Mouse (Mus musculus): ENCODE data around the gene Ubox5. TPM values are rescaled to one million over a fixed set of nuclear protein-coding genes. Genes with fewer than 3 reads are reported as not detected.
A peak's percentile ranks its signal among the peaks of the same experiment; 100 is the strongest.

Ubox5 gene
- polyA plus RNA-seq, 1 experiment from 2014 or later, result 22.0 TPM

DNA sequence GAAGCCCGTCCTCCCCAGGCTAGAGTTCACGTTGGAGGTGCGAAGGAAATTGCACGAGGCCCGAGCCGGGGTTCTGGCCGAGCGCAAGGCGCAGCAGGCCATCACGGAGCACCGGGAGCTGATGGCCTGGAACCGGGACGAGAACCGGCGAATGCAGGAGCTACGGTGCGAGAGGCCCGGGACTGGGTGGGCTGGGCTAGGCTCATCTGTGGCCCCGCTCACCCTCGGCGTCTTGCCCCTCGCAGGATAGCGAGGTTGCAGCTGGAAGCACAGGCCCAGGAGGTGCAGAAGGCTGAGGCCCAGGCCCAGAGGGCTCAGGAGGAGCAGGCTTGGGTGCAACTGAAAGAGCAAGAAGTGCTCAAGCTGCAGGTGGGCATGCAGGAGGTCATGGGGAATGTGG is 65.8 kb downstream of the Ubox5 start:
- under 1% methylated on average over 23 of the region's 23 CpGs for WGBS
- Histone ChIP-seq H3K36me3 (replicated peaks) (peaks cover 29% of the 10 kb centered on the region), H3K4me3 (peak overlapping the region; percentile 89), H3K27ac (peak overlapping the region; percentile 86), H3K9me3 (no peaks in the 10 kb centered on the region), H3K4me1 (peaks cover 28% of the 10 kb centered on the region), H3K27me3 (ENCODE audit: poor library complexity, severe bottlenecking) (no peaks in the 10 kb centered on the region)
- DNase-seq (ENCODE audit: extremely low spot score, low spot score), result peak; percentile 37

DNA sequence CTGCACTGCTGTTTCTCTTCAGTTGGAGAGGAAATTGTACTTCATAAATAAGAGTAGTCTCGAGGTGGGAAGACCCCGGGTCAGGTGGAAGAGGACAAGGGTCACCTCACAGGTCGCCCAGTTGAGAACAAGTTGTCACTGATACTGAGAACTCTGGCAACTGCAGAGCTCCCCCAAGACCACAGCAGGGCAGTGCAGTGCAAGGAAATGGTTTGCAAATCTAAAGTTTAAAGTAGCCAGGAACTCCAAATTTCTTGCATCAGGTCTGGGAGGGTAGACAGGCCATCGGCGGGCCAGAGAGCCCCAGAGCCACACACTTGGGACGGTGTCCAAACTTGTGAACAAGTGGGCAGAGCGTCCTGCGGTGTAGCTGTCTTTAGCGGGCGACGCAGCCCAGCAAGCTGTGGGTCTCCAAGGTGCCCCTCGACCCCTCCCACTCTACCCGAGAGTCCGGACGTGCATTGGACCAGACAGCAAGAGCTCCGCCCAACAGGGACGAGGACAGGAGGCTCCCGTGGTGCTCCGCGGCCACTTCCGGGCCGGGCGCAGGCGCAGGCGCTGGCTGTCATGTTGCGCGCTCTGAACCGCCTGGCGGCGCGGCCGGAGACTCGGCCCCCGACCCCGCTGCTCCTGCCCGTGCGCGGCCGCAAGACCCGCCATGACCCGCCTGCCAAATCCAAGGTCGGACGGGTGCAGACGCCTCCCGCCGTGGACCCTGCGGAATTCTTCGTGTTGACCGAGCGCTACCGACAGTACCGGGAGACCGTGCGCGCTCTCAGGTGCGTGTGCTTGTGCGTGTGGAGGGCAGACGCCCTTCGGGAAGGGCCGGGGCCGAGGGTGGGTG is 66.4 kb downstream of the Ubox5 start, which contains the start of gene Mrps26:
Gene Mrps26 (plus strand): TSS at position 531 of the 844 bp plus-strand sequence.
- under 1% methylated on average over 61 of the region's 61 CpGs for WGBS
- peaks cover 28% of the 10 kb centered on the region for H3K4me1 ChIP-seq
- H3K9me3 ChIP-seq, result no peaks in the 10 kb centered on the region
- H3K36me3 ChIP-seq (replicated peaks), result peaks cover 31% of the 10 kb centered on the region
- H3K27ac ChIP-seq, result peak within 1 kb of the TSS; percentile 86
- H3K4me3 ChIP-seq, result peak within 1 kb of the TSS; percentile 89
- peak; percentile 92 for DNase-seq (ENCODE audit: extremely low spot score, low spot score)
- H3K27me3 ChIP-seq (ENCODE audit: poor library complexity, severe bottlenecking), result no peaks in the 10 kb centered on the region

DNA sequence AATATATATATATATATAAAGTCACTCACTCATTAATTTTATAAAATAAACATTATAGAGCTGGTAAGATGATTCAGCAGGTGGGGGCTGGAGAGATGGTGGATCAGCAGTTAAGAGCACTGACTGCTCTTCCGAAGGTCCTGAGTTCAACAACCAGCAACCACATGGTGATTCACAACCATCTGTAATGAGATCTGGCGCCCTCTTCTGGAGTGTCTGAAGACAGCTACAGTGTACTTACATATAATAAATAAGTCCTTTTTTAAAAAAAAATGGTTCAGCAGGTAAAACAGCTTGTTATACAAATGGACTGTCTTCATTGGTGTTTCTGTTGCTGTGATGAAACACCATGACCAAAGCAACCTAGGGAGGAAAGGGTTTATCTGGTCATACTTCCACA is 71.8 kb downstream of the Ubox5 start:
- H3K9me3 ChIP-seq, result no peaks in the 10 kb centered on the region
- H3K27ac ChIP-seq, result no peak overlapping the region
- H3K4me1 ChIP-seq, result peaks cover 9% of the 10 kb centered on the region
- H3K36me3 ChIP-seq (replicated peaks), result peaks cover 54% of the 10 kb centered on the region
- WGBS, result 64% methylated on average over 2 of the region's 2 CpGs
- no peaks in the 10 kb centered on the region for H3K27me3 ChIP-seq (ENCODE audit: poor library complexity, severe bottlenecking)
- H3K4me3 ChIP-seq, result no peak overlapping the region
- DNase-seq (ENCODE audit: extremely low spot score, low spot score), result no peak

DNA sequence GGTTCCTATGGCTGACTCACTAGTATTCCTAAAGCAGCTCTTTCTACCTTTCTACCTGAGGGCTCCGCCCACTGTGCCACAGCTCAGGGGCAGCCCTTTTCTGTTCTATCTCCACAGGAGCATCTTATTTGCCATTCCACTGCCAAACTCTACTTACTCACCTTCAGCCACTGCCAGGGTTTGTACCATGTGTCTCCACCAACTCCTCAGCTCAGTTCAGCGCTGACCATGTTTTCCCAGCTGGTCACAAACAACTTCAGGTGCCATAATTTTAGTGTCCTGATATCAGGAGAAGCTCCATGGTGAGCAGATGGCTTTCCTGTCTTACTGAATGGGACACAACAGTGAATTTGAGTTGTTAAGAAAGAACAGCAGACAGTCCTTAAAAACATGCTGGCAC is 72.4 kb downstream of the Ubox5 start:
- Histone ChIP-seq H3K36me3 (replicated peaks) (peaks cover 60% of the 10 kb centered on the region), H3K27ac (no peak overlapping the region), H3K4me3 (no peak overlapping the region), H3K4me1 (peaks cover 4% of the 10 kb centered on the region; the same call in 1 of the 2 replicates), H3K27me3 (ENCODE audit: poor library complexity, severe bottlenecking) (no peaks in the 10 kb centered on the region), H3K9me3 (no peaks in the 10 kb centered on the region)
- 91% methylated on average over 2 of the region's 2 CpGs for WGBS
- no peak for DNase-seq (ENCODE audit: extremely low spot score, low spot score)

DNA sequence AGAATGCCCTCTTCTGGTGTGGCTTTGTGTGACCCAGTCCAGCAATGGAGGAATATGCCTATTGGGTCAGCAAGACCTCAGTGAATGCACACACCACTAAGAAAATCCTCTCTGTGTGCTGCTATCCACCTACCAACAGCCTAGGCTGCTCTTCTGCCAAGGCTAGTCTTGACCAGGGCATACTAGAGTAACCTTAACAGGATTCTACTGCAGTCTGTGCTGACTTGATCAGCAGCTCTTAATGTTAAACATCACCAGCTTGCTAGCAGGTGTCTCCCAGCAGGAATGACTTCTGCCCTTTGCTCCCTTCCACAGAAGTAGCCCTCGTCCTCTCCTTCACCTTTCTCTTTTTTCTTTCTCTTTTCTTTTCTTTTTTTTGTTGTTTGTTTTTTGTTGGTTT is 73.5 kb downstream of the Ubox5 start:
- 87% methylated on average over 1 of the region's 1 CpGs for WGBS
- Histone ChIP-seq H3K9me3 (no peaks in the 10 kb centered on the region), H3K36me3 (replicated peaks) (peaks cover 71% of the 10 kb centered on the region)

DNA sequence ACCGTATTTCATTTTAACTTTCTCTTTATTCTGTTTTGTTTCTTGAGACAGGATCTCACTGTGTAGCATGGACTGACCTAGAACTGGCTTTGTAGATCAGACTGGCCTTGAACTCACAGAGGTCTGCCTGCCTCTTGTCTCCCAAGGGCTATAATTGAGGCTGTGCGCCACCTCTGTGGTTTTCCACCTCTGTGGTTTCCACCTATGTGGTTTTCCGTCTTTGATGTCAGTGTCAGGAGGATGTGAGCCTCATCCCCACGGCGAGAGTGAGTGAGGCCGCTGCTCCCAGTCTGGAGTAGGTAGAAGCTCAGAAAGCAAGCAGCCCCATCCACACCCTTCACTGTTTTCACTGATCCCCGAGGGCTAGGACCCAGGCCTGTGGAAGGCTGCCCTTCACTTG is 75.0 kb downstream of the Ubox5 start:
- no peak for DNase-seq (ENCODE audit: extremely low spot score, low spot score)
- H3K27me3 ChIP-seq (ENCODE audit: poor library complexity, severe bottlenecking), result no peaks in the 10 kb centered on the region
- peaks cover 86% of the 10 kb centered on the region for H3K36me3 ChIP-seq (replicated peaks)
- WGBS, result 93% methylated on average over 7 of the region's 7 CpGs
- H3K4me1 ChIP-seq, result no peaks in the 10 kb centered on the region
- H3K9me3 ChIP-seq, result no peaks in the 10 kb centered on the region
- no peak overlapping the region for H3K4me3 ChIP-seq
- no peak overlapping the region for H3K27ac ChIP-seq

More for the DNA sequence above, 73.5 kb downstream of the Ubox5 start:
- Histone ChIP-seq H3K4me3 (no peak overlapping the region), H3K4me1 (no peaks in the 10 kb centered on the region), H3K27ac (no peak overlapping the region), H3K27me3 (ENCODE audit: poor library complexity, severe bottlenecking) (no peaks in the 10 kb centered on the region)
- DNase-seq (ENCODE audit: extremely low spot score, low spot score), result no peak

DNA sequence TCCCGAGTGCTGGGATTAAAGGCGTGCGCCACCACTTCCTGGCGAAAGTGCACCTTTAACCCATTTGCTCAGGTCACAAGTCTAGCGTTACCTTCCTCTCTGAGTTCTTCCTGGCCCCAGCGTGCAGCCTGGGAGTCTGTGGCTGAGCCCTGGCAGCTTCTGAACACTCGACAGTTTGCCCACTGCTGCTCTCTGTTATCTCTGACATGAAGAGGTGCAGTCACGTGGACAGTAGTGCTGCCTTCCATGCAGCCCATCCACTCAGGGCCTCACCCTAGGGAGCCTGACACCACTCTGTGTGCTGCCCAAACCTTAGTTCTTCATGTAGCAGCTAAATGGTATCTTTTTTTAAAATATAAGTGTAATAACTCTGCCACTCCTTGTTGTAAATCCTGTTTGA is 82.9 kb downstream of the Ubox5 start:
- 92% methylated on average over 8 of the region's 8 CpGs for WGBS
- peaks cover 99% of the 10 kb centered on the region for H3K36me3 ChIP-seq (replicated peaks)
- no peaks in the 10 kb centered on the region for H3K4me1 ChIP-seq
- no peaks in the 10 kb centered on the region for H3K27me3 ChIP-seq (ENCODE audit: poor library complexity, severe bottlenecking)
- no peaks in the 10 kb centered on the region for H3K9me3 ChIP-seq
- DNase-seq (ENCODE audit: extremely low spot score, low spot score), result no peak
- H3K4me3 ChIP-seq, result no peak overlapping the region
- no peak overlapping the region for H3K27ac ChIP-seq

DNA sequence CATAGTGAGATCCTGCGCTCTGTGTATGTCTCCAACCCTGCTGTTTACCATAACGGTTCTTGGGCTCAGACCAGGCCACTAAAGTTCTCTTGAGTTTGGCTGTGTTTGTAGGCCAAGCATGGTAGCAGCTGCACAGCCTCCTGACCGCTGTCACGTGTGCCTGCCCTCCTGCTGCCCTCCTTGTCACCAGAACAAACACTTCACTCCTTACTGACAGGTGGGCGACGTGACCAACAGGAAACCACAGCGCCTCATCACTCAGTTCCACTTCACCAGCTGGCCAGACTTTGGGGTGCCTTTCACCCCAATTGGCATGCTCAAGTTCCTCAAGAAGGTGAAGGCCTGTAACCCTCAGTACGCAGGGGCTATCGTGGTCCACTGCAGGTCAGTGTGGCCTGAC is 89.6 kb downstream of the Ubox5 start:
- 95% methylated on average over 9 of the region's 9 CpGs for WGBS
- no peaks in the 10 kb centered on the region for H3K4me1 ChIP-seq
- H3K36me3 ChIP-seq (replicated peaks), result peaks cover 93% of the 10 kb centered on the region
- no peaks in the 10 kb centered on the region for H3K27me3 ChIP-seq (ENCODE audit: poor library complexity, severe bottlenecking)
- H3K27ac ChIP-seq, result no peak overlapping the region
- no peaks in the 10 kb centered on the region for H3K9me3 ChIP-seq
- no peak overlapping the region for H3K4me3 ChIP-seq
- DNase-seq (ENCODE audit: extremely low spot score, low spot score), result no peak

Other genes with a start within 250 kb of the Ubox5 start
- 36.7 and 41.8 TPM in 2 replicates for gene Cpxm1, start 232.5 kb downstream of the Ubox5 start, polyA plus RNA-seq (2016; fragmentation: Nextera tagmentation; extraction: Ambion mirVana)
- gene Gm28372, start 224.8 kb downstream of the Ubox5 start, polyA plus RNA-seq (2016; fragmentation: Nextera tagmentation; extraction: Ambion mirVana), result 0.07 TPM in 1 of 2 replicates, not detected in the other
- 0.21 and 0.32 TPM in 2 replicates for gene 1700020A23Rik, start 224.8 kb downstream of the Ubox5 start, polyA plus RNA-seq (2016; fragmentation: Nextera tagmentation; extraction: Ambion mirVana)
- not detected in 2 replicates for gene Tmem239, start 223.6 kb downstream of the Ubox5 start, polyA plus RNA-seq (2016; fragmentation: Nextera tagmentation; extraction: Ambion mirVana)
- 110 and 122 TPM in 2 replicates for gene Vps16, start 205.7 kb downstream of the Ubox5 start, polyA plus RNA-seq (2016; fragmentation: Nextera tagmentation; extraction: Ambion mirVana)
- 11.8 and 12.4 TPM in 2 replicates for gene Pced1a, start 205.3 kb downstream of the Ubox5 start, polyA plus RNA-seq (2016; fragmentation: Nextera tagmentation; extraction: Ambion mirVana)
- gene Ptpra, start 179.8 kb downstream of the Ubox5 start, polyA plus RNA-seq (2016; fragmentation: Nextera tagmentation; extraction: Ambion mirVana), result 89.1 and 90.6 TPM in 2 replicates
- 88.5 and 92.8 TPM in 2 replicates for gene Mrps26, start 66.3 kb downstream of the Ubox5 start, polyA plus RNA-seq (2016; fragmentation: Nextera tagmentation; extraction: Ambion mirVana)
- gene Oxt, start 53.9 kb downstream of the Ubox5 start, polyA plus RNA-seq (2016; fragmentation: Nextera tagmentation; extraction: Ambion mirVana), result 0.64 TPM in 1 of 2 replicates, not detected in the other
- not detected in 2 replicates for gene Avp, start 47.5 kb downstream of the Ubox5 start, polyA plus RNA-seq (2016; fragmentation: Nextera tagmentation; extraction: Ambion mirVana)
- 21.4 and 22.7 TPM in 2 replicates for gene Fastkd5, start within 50 bp of the Ubox5 start, polyA plus RNA-seq (2016; fragmentation: Nextera tagmentation; extraction: Ambion mirVana)
- gene Lzts3, start 12.8 kb upstream of the Ubox5 start, polyA plus RNA-seq (2016; fragmentation: Nextera tagmentation; extraction: Ambion mirVana), result 3.4 and 3.8 TPM in 2 replicates
- 44.7 and 46.9 TPM in 2 replicates for gene Ddrgk1, start 34.6 kb upstream of the Ubox5 start, polyA plus RNA-seq (2016; fragmentation: Nextera tagmentation; extraction: Ambion mirVana)
- 154 and 156 TPM in 2 replicates for gene Itpa, start 37.6 kb upstream of the Ubox5 start, polyA plus RNA-seq (2016; fragmentation: Nextera tagmentation; extraction: Ambion mirVana)
- gene Slc4a11, start 67.5 kb upstream of the Ubox5 start, polyA plus RNA-seq (2016; fragmentation: Nextera tagmentation; extraction: Ambion mirVana), result 0.64 and 0.71 TPM in 2 replicates